Comparison of ENCODE assay signal across 13 mouse cellular contexts in genomic region chr2:168856638-168857037, GRCm38 (mm10).
"Had no signal": no experiment of that assay in that cellular context is flagged by ENCODE, and none has a peak within 500 bp of the region (broad histone marks: within the 10 kb centered on the region; RNA-seq: fewer than 3 reads in every experiment).

No protein-coding gene starts in this region.

- H3K4me3 ChIP-seq: kidney, embryonic 15.5 days; limb, embryonic 13.5 days; midbrain, embryonic 12.5 days; myocyte; neural tube, embryonic 15.5 days had no signal

- H3K9ac ChIP-seq: kidney, embryonic 15.5 days; limb, embryonic 13.5 days; liver, embryonic 14.5 days; midbrain, embryonic 12.5 days; neural tube, embryonic 15.5 days had no signal

- DNase-seq: kidney, postnatal 25 days; lung, postnatal 14 days; right cerebral cortex, adult 18-20 months; right cerebral cortex, postnatal 25 days; thymus, adult 18-20 months; thymus, postnatal 14 days had no signal

- H3K9me3 ChIP-seq: kidney, embryonic 15.5 days; limb, embryonic 13.5 days; midbrain, embryonic 12.5 days; neural tube, embryonic 15.5 days had no signal

- H3K27ac ChIP-seq: kidney, embryonic 15.5 days; limb, embryonic 13.5 days; liver, embryonic 14.5 days; midbrain, embryonic 12.5 days; neural tube, embryonic 15.5 days; stomach, postnatal 0 days had no signal

- H3K27me3 ChIP-seq: limb, embryonic 13.5 days; neural tube, embryonic 15.5 days had no signal

- H3K4me2 ChIP-seq: kidney, embryonic 15.5 days; limb, embryonic 13.5 days; midbrain, embryonic 12.5 days; neural tube, embryonic 15.5 days had no signal

- H3K4me1 ChIP-seq: kidney, embryonic 15.5 days had no signal

- H3K36me3 ChIP-seq: kidney, embryonic 15.5 days; limb, embryonic 13.5 days; midbrain, embryonic 12.5 days; neural tube, embryonic 15.5 days had no signal
